Mouse (Mus musculus): Measurements from ENCODE around the gene 1700001P01Rik.

- TF ChIP-seq EP300 (IDR thresholded peaks at IDR 0.05; ENCODE audit: low read depth) (no peak), CTCF (IDR thresholded peaks at IDR 0.05; ENCODE audit: low read depth) (no peak; the same call in 1 of the 2 replicates)
These were observed 14.1 kb downstream of the 1700001P01Rik start for GRCm38 (mm10) chr11:97761638-97762037.

All from liver, embryonic 14.5 days (tissue).